Mouse (Mus musculus): ENCODE data around the gene Kcnj2.

- TF ChIP-seq CTCF (IDR thresholded peaks at IDR 0.05; ENCODE audit: low read depth) (no peak), EP300 (optimal IDR thresholded peaks at IDR 0.05) (no peak)
Measured at GRCm38 (mm10) chr11:111096612-111097011, 30.6 kb downstream of the Kcnj2 start.
